Mouse (Mus musculus): Measurements from ENCODE around the gene Rac2.

DNA sequence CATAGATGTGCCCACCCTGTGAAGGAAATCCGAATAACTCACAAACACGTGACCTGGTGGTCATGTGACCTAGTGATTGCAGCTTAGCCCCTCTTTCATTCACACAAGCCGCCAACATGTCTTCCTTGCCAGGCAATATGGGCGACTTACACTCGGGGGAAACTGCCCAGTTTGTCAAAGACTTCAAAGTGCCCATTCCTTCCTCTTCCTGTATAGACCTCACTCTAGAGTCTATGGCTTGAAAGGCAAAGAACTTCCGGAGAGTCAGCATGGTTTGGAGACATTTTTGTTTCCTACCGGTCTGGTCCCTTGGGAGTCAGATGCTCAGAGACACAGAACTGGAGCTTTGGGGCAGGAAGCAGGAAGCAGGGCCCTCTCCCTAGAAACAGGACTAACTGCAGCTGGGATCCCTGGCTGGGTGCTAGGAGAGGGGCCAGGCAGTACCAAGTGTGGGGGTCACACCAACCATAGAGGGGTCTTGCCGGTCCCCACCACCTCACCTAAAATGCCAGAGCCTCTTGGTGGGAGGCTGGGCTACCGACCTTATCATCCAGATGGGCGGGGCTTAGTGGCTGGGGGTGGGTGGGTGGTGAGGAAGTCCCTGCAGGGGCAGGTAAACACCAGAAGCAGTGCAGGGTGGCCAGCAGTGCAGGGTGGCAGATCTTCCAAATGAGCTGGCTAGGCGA, 43.7 kb downstream of the Rac2 start:
- TF ChIP-seq CTCF (IDR thresholded peaks at IDR 0.05; ENCODE audit: insufficient read depth, low read depth, low read length) (no peak), POLR2A (IDR thresholded peaks at IDR 0.05; ENCODE audit: insufficient read depth, low read depth, low read length) (no peak)
